Mouse (Mus musculus): ENCODE measurements at regions not wholly inside any gene's neighbourhood (a gene's known extent, or its start where the extent isn't known, plus 50 kb on each side); places are given as distances from the start of the nearest gene placed in this dataset.

DNA sequence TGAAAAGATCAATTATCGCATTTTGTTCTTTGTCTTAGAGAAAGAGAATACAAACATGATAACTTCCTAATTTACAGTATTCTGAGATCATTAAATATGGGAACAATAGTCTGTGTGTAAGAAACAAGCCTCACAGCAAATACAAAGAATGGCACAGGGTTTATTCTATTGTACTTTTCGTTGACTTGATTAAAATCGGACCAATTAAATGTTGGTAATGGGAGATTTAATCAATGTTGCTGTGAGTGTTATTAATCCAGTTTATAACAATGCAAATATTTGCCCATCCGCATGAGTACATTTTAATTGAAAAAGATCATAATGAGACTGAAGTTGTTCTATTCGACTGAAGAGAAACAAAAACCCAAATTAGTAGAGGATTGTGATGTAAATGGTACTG lies 1703.0 kb downstream of the Efnb2 start:
- TF ChIP-seq CTCF (IDR thresholded peaks at IDR 0.05; ENCODE audit: insufficient read depth, low read length) (no peak), POLR2A (IDR thresholded peaks at IDR 0.05; ENCODE audit: borderline replicate concordance, extremely low read depth, low read depth, low read length) (no peak)
